Mouse (Mus musculus) naive thymus-derived CD4-positive, alpha-beta T cell, adult 2 months (primary cell): ENCODE measurements around the gene Plch1.

Experiments
- DNase-seq: peaks from one replicate; pipeline ENCODE4 v3.0.0-alpha.2; 2011; ENCODE audit warnings: low read depth

The Plch1 gene

DNA sequence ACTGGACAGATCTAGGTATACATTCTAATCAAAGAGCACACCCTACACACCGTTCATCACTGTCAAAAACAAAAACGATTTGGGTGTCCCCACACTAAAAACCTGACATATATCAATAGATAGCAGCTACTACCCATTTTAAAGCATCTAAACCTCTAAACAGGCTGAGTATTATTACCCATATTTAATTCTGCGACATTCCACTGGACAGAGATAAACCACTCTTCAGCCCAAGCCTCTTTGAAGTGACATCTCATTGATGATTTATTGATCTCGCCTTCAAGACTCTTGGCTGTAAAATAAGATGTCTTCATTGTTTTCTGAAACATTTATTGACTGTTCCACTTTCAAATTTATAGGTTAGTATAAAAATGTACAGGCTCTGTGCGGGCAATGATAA is 46.4 kb downstream of the Plch1 start:
- DNase-seq, result no peak

DNA sequence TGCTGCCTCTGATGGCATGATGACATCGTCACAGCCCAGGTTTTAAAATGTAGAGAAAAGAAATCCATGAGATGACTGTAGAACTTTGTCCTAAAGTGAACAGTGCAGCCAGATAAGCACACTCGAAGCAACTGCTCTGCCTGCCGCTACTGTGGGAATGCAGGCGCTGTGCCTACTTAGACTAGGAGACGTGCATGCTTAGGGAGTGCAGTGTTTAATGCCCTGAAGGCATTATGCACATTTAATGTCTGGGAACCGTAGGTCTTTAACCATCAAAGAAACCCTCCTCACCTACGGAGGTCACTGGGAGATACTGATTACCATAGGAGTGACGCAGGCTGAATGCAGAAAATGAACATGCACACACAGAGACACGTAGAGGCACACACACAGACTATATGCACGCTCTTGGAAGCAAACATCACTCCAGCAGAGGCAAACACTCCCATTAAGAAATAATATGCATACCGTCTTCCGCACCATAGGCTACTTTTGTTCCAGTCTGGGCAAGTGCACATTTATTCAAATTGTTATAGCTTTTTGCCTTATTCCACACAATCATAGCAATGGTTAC is 48.1 kb downstream of the Plch1 start:
- no peak for DNase-seq

DNA sequence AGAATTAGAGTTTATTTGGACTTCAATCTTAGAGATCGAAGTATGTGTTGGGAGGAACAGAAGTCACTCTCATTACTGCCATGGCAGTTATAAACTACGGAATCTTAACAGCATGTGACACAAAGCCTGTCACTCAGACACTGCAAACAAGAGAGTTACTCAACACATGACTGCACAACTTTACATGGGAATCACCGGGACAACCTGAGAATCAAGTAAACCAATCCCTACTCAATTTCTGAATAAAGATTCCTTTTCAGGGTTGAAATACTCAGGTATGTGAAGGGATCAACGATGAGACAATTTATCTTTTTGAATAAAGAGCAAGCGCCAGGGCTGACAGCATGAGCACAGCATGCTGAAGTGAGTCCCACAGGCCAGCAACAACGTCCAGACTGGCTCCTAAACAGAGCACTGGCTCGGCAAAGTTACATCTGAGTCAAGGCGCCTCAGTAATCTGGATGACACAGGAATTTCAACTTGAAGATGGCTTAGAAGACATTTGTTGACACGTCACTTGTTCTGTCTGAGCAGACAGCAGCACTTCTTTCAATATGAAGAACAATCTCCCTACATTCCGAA is 49.4 kb downstream of the Plch1 start:
- DNase-seq, result no peak

DNA sequence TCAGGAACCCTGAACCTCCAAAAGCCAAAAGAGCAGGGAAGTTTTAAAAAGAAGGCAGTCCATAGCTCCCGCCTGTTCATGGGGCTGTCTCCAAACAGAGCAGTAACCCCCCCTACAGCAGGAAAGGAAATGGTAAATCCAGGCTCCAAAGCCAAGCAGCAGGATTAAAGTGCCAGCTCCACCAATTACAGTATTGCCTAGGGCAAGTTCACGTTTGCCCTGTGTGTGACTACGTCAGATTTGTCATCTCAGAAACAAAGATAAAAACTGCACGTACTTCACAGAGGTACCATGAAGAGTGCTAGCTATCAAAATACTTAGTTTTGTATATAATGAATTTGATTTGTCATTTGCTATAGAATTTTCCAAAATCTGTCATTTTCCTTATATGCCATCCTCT is 55.1 kb downstream of the Plch1 start:
- no peak for DNase-seq

DNA sequence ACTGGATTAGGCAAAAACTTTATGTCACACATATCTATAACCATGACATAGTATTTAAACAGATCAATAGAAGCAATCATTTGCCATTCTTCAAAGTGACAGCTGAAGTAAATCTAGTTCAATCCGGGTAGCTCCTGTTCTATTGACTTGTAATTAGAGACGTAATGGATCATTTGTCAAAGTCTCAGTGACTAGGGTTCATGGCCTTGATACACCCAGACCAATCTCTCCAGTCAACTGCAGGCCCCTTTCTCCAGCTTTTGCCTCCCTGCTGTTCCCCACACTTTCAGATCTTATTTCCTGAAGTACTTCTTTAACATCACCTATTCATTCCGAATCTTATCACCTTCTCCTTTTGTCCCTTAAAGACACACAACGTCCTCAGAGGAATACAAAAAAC is 56.8 kb downstream of the Plch1 start:
- no peak for DNase-seq

DNA sequence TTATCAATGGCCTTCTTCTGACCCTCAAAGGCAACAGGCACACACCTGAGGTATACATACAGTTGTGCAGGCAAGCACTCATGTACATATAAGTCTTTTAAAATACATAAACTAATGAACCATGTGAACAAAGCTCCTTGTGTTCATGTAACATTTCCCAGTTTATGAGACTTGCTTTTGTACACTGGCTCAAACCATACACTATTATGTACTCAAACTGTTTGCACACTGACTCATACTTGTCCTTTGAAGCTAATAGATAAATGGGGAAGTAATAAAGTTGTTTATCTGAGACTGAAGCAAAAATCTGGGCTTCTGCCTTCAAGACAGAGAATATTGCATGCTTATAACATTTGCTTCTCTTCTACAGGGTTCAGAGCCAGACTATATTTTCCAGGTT is 61.5 kb downstream of the Plch1 start:
- no peak for DNase-seq

DNA sequence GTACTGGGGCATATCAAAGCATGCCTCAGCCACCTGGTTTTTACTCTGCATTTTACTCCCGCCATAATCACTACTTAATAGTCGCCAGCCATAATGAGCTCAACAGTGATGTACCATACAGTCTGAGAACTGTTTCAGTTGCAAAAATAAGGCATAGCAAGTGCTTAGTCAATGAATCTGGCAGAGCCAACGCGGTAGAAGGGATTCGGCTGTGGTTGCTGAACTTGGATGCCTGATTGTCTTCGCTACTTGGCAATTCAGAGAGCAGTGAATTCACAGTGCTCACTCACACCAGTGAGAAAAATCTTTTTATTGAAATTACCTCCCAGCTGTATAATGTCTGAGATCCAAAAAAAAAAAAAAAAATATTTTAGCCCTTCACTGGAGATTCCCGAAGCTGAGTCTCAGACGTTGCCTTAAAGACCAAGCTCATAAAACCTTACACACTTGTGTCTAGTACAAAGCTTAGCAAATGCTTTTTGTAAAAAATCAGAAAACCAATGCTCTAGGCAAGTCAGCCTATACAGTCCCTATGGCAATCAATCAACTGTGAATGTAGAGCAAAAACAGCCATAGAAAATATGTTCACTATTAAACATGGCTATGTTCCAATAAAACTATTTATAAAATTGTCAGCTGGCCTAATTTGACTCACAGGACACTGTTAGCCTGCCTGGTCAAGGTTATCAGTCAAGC is 62.2 kb downstream of the Plch1 start:
- no peak for DNase-seq

DNA sequence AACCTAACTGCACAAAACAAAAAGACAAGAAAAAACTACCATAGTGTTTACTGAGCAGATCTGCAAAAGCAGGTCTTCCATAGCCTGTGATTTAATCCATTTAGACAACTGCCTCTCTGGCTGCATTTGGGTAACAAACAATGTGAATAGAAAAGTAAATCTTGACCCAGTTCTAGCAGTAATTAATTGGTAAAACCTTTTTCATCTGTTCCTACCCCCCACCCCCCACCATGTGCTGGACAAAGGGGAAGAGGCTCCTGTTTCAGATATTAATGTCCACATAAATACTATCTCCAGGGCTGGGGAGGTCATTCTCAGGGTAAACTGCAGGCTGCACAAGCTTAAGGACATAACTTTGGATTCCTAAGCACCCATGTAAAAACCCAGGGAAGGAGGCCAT is 63.5 kb downstream of the Plch1 start:
- DNase-seq, result no peak

DNA sequence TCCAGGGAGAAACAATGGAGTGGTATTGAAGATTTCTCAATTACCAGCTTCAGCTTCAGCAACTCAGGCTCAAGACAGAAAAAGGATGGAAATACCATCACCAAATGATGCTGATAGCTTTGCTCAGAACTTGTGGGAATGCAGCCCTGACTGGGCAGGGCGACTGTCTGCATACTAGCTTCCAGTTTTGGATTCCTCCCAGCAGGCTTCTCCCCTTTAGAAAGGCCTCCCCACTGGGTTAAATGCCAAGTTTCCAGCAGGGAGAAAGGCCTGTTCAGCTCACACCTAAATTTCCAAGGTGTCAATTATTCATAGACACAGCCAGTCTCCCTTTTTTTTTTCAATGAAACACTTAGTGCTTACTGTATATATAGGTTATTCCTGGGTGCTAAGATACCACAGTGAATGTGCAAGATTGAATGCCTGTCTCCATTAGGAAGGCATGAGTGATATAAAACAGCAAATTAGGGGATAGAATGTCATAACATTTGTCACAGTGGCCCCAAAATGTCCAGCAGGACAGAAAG is 75.3 kb downstream of the Plch1 start:
- DNase-seq, result no peak

DNA sequence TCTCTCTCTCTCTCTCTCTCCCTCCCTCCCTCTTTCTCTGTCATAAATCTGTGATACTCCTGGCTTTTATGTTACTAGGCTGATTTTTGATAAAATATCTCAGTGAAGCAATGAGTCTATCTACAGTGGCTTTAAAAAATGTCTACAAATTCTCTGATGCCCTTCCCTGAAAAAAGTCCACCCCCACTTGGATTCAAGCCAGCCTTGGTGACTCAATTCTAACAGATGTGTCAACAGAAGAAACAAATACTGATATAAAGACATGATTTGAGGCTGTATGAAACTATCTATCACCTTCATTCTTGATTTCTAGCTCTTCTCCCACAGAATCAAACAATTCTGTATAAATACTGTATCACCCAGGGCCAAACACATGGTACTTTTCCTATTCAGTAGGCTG is 76.6 kb downstream of the Plch1 start:
- DNase-seq, result no peak

DNA sequence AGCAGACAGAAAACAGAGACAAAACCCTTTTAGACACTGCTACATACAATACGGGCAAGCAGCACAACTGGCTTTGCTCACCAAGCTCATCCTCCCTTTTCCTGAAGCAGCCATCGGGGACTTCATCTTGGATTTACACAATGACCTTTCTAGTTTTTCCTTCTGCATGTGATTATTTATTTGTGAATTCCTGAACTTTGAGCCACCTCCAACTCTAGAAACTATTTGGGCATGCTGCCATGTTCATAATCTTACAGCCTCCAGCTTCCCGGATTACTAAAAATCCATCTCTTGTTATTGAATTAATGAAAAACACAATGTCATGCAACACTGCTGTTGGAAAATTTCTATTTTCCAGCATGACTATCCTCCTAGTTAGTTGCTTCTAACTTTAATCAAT is 84.1 kb downstream of the Plch1 start:
- no peak for DNase-seq

DNA sequence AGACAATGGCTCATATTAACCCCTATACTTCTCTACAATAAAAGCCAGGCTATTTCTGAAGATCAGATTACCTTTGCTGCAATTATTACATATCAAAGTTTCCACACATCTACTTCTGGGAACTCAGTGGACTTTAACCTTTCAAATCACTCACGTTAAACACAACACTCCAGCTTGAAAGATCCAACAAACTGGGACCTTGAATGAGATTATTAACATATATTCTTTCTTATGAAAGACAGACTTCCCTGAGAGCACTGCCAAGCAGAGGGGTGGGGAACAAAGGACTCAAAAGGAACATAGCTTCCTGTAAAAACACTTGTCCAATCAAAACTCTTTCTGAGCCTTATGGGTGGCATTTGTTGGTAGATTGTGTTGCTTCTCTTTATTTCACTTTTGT is 85.1 kb downstream of the Plch1 start:
- DNase-seq, result no peak

DNA sequence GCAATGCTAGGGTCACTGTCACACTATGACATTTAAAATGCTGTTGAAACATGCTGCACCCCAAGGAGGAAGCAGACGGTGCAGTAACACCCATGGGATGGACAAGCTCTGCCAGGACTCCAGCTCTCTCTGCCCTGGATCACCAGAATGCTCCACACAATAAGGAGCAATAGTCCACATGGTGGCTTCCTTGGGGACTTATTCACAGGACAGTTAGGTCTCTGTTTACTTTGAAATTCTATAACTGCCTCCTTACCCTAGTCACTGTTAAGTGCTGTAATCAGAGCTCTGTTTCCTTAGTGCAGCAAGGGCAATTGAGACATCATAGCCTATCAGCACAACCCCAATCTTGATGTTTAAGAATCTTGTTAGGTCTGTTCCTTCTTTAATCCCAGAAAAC is 92.4 kb downstream of the Plch1 start:
- DNase-seq, result no peak

DNA sequence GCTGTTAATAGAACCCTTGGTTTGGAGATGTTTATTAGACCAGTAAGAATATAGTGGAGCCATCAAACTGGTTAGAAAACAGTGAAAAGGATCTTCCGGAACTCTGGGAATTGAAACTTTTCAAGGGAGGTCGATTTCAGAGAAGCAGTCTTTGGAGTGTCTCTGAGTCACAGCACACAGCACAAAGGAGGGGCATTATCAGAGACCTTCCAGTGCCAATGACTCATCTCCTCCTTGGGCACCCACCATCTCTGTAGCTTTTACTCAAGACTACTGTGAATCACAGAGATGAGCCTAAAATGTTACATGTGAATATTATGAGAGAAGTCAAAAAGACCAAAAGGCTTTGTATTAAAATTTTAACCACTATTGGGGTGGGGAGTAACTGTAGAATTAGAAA is 93.8 kb downstream of the Plch1 start:
- no peak for DNase-seq

DNA sequence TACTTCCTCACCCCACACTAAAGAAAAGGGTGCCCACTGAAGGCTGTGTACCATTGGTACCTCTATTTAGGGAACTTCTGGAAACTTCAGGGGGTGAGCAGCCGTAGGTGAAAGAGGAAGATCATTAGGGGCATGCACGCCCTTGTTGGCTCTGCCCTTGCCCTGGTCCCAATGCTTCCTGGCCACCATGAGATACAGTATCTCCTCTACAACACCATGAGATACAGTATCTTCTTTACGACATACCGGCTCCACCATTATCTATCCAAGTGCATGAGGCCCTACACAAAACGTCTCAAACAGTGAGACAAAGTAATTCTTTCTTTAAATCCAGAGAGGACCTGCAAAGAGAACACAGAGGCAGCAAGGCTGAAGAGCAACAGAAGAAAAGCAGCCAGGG is 98.6 kb downstream of the Plch1 start:
- DNase-seq, result no peak

DNA sequence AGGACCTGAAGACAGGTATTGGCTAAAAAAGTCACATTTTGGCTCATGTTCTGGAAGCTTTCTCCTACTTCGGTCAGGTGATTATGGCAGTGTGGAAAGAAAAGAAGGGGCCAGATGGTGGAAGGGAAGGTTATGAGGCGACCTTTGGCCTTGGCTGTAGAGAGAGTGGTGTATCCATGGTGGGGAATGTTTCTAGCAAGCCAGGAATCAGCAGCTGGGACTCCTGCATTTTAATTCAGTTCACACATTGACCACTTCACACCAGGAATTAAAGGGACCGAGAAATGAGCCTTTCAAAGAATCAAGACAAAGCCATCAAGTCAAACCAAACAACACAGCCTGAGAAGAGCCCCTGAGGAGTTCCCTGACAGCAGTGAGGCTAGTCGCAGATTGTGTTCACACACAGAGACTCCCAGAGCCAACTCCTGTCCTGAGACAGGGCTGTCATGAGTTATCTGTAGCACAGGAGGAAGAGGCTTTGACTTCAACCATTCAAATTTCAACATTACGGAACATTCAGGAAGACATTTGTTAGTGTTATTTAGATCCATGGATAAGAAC is 112.4 kb downstream of the Plch1 start:
- no peak for DNase-seq

DNA sequence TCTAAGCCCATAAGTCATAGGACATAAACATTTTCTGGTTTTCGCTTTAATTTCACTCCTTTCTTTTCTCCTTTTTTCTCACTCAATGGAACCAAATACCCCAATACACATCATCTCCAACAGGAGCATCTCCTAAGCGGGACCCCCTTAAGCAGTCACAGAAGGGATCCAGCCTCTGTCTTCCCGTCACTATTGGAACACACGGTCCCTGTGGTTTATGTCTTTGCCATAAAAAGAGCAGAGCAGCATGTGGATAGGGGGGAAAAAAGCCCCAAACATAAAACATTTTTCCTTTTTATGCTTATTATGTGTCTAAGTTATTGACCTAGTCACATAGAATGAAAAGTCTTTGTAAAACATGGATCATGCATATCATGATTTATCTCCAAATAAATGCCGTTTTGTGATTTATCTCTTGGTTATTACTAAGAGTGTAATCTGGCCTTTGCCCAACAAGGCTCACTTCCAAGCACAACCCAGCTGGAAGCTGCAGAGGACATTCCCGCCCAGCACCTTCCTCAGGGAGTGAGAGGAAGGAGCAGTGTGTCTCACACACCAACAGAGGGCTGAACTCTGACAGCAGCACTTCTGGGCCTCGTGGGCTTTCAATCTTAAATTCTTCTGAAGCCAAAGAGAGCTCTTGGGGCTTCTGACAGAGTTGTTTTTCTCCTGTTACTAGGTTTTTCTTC is 126.5 kb downstream of the Plch1 start:
- DNase-seq, result no peak

DNA sequence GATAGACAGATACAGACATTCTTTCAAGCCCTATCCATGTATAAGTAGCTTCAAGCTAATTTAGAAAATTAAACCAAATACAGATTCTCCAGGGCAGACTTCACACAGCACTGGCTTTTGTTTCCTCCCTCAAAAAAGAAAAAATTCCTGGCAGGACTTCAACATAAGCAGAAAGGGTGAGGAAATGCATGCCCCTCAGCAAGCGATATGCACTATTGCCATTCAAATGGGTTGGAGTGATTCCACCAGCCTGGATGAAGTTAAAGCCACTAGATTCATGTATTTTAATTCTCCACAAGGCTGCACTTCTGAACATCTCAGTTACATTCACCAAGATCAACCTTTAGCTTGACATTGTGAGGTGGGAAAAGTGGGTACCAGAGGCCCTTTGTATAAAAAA is 138.5 kb downstream of the Plch1 start:
- DNase-seq, result no peak

DNA sequence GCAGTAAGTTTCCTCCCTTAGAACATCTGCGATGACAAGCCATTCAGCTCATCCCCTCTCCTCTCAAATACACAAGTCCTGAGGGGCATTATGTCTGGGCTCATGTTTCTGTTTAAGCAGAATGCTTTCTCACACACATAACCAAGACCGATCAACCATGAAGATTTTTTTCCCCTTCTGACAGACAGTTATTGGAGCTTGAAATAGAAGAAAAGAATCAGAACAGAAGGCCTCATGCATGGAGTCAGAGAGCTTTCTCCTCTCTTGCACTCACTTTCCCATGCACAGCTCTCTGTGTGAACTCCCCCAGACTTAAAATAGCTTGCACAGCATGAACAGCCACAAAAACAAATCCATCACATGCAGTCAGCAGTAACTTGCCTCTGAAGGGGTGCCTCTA is 159.2 kb downstream of the Plch1 start:
- no peak for DNase-seq

DNA sequence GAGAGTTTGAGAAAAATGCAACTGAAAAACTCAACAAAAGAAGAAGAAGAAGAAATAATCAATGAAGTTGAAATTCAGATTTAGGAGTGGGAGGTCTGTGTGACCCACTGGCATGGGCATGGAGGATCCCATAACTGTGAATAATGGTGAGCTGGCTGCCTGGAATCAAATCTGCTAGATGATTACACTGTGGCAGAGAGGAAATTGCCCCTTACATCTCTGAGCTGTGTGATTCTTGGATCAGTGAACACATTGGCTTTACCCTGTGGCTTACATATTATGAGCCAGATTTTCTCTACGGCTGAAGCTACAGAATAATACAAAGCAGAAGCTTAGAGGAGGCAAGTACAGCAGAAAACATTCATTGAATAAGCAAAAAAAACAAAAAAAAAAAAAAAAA is 170.9 kb downstream of the Plch1 start:
- DNase-seq, result no peak

DNA sequence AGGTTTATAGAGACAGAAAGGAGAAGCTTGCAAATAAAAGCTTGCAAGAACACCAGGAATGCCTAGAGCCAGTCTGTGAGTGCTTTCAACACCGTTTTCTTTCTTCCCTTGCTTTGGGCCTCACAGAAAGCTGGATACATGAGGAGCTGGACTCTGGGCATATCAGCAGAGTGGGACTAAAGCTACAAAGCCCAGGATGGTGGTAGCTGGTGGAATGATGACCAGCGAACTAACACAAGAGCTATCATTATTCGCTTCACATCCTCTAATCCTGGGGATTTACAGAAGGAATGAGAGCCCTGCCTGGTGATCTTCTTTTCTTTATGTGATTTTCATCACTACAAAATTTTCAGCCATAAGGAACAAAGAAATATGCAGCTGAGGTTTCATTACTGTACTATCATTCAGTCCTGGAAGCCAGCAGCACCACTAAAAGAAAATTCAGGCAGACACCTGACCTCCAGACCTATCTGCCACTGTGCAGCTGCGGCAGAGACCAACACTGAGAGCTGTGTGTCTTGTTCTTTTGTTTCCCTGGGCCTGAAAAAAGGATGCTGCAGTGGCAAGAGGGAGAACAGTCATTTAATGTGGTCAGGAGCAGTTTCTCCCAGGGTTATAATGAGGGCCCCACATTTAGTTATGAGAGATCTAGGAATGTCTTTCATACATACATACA is 172.5 kb downstream of the Plch1 start:
- DNase-seq, result no peak

DNA sequence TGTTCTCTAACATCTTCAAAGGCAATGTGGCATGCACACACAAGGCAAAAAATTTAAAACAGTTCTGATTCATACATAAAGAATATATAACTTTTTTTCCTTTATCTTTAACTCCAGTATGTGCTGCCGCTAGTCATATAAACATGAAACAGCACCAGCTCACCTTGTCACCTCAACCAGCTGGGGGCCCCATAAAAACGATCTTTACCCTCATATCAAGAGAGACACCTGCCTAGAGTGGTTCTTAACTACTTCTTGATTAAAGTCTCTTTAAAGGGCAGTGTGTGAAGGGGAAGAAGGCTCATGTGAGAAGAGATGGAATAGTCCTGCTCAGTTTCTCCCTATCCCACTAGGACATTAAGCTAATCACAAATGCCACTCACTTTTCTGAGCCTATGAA is 205.6 kb downstream of the Plch1 start:
- no peak for DNase-seq
